Mouse (Mus musculus): ENCODE data around the gene D230025D16Rik.
A peak's percentile ranks its signal among the peaks of the same experiment; 100 is the strongest.
"Not testable (repeated sequence)": the region's sequence is repeated elsewhere in the genome, so short reads cannot be mapped to it uniquely, and the experiment has no call there.

The D230025D16Rik gene

DNA sequence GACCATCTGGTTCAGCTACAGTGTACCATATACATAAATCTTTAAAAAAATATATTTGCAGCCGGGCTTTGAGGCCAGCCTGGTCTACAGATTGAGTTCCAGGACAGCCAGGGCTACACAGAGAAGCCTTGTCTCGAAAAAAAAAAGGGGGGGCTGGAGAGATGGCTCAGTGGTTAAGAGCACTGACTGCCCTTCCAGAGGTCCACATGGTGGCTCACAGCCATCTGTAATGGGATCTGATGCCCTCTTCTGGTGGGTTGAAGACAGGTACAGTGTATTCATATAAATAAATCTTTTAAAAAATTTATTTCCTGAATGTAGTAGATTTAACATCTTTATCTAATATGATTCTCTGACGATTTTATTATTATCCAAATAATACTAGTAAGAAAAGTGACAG is 66.9 kb downstream of the D230025D16Rik start:
- not testable (repeated sequence) for DNase-seq (ENCODE audit: low spot score)

DNA sequence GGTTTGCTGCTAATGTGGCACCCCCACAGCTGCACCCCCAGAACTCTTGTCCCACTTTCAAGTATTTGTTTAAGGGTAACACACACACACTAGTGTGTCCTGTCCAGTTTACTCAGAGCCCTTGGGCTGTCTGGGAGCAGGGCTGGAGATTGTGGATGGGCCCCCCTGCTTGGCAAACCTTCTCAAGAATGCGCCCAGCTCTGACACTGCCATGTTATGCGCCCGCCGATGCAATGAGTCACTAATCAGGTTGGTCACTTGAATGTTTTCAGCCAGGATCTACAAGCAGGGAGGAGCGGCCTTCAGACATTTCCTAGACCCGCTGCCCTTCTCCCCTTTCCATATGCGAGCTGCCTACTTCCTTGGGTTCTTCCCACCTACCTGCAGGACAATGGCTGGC is 67.5 kb downstream of the D230025D16Rik start:
- no peak for DNase-seq (ENCODE audit: low spot score)

DNA sequence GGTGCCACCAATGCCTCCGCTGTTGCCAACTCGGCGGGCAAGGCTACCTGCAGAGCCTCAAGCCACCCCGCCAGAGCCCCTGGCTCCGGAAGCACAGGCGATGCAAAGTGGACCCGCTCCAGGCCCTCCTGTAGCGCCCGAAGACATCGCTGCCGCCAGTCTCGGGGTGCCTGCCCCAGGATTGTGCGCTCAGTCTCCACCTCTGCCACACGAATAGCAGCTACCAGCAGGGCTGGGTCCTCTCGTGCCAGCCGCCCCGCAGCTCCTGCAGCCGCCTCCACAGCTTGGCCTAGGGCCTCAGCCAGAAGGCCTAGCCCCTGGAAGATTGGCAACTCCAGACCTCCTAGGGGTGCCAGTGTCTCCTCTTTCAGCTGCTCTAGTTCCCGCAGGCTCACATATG is 68.5 kb downstream of the D230025D16Rik start:
- DNase-seq (ENCODE audit: low spot score) = no peak

DNA sequence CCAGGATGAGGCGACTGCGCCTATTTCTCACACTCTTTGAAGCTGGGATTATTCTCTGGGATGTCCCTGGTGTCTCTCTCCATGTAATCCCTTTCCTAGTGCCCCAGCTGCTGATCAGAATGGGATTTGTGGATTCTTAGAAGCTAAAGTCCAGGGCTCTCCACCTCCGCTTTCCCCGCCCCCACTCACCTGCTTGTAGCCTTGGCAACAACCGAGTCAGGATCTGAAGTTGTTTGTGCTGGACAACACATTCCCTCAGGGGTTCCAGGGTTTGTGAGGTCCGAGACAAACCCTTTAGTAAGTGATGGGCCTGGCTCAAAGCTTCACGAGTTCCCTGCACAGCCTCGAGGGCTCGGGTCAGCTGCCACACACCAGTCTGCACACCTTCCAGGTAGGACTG is 69.8 kb downstream of the D230025D16Rik start:
- no peak for DNase-seq (ENCODE audit: low spot score)

DNA sequence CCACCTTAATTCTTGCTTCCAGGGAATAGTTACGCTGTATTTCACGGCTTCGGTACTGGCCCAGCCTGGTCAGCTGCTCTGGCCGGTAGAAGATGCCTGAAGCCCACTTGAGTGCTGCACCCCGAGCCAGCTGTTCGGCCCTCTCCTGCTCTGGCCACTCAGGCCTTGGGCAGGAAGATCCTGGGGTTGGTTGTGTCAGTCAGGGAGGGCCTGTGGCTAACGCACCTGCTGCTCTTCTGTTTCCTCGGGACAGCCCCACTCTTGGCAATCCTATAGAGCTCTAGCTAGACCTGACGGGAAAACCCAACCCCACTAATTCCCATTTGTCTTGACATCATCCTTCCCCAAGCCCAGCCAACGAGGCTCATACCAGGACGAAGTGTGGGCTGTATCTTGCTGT is 70.3 kb downstream of the D230025D16Rik start:
- no peak for DNase-seq (ENCODE audit: low spot score)

DNA sequence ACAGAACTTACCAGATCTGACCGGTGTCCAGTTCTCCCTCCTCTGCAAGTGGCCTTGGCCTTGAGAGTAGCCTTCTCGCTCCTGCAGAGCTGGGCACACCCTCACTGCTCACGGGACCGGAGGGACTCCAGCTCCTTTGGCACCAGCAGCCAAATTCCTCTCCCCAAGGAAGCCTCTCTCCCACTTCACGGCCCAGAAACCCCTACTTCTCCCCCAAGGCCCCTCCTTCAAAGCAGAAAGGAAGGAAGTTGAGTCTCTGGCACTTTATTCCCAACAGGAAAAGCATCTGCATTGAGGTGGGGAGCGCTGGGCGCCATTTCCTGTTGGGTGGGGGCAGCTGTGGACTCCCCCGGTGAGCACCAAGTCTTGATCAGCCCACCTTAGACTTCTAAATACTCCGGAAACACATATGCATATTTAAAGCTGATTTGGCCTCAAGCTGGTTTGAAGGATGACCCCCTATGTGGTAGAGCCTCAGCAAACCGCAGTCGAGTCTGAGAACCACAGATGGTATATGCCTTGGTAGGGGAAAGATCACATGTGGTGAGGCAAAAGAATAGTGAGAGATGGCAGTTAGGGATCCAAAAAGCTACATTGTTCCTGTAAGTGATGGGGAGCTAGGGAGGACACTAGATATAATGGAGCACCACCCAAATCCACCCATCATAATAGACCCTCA is 71.1 kb downstream of the D230025D16Rik start, which contains the start of gene Exoc3l:
Exoc3l (minus strand) TSS at position 207 of the 679 bp plus-strand sequence.
- no peak for DNase-seq (ENCODE audit: low spot score)

DNA sequence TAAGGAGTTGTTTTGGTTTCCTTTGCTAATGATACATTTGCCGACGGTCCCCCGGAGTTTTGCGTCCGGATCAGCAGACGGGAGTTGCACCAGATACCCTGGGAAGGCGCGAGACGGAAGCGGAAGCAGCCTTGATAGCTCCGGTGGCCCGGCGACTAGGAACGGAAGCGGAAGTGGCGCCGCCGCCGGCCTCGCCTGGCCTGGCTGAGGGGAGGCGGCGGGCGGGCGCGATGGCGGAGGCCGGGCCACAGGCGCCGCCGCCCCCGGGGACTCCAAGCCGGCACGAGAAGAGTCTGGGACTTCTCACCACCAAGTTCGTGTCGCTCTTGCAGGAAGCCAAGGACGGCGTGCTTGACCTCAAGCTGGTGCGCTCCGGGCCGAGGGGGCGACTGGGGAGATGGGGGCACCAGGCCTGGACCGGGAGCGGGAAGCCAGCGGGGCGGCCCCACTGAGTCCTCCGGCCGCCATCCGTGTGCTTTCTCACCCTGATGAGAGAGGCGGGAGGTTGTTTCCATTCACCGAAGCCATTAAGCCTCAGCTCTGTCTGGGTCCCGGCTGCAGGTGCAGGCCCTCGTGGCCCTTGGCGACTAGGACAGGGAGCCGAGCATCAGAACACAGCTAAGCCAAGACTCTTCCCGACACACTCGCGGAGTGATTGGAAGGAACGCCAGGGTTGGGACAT is 72.7 kb downstream of the D230025D16Rik start, which contains the start of gene E2f4:
E2f4 (plus strand) TSS at position 153 of the 682 bp plus-strand sequence.
- peak; percentile 93 for DNase-seq (ENCODE audit: low spot score)

DNA sequence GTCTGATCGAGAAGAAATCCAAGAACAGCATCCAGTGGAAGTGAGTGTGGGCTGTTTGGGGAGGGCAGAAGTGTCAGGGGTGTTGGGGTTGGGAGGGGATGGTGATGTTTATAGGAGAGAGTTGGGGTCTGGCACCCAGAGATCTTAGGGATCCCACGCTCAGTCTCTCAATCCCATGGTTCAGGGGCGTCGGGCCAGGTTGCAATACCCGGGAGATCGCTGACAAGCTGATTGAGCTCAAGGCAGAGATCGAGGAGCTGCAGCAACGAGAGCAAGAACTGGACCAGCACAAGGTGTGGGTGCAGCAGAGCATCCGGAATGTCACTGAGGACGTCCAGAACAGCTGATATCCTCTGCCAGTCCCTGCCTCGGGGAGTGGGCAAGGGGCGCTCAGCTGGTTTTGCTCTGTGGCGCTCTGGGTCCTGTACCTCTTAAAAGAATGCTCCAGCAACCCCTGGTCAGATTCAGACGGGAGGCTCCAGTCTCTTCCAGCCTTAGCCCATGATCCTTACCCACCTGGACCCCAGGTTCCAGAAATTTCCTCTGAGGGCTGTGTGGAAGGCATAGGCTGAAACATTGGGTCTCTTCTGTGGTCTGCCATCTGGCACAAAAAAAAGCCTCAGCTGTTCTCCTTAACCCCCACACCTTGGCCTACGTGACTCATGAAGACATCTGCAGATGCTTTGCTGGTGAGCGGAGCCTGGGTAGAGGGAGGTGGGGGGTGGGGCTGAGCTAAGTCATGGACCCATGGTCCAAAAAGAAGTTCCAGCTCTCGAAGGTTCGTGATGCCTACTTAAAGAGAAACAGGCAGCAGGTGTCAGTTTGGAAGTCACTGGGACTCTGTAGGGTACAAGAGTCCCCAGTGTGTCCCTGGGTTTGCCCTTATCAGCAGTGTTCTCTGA is 73.7 kb downstream of the D230025D16Rik start:
- no peak for DNase-seq (ENCODE audit: low spot score)

DNA sequence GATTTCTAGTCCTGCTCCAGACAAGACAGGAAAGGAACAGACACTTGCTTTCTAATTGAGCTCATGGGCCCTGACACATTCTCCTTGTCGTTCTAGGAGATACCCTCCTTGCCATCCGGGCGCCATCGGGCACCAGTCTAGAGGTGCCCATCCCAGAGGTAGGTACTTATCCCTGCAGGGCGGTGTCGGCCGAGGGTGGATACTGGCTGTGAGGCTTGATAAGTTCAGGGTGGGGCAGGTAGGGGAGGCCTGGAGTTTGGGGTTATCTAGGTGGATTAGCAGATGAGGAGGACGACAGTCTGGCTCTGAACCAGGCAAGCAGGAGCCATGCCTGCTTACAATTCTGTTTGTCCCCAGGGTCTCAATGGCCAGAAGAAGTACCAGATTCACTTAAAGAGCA is 75.0 kb downstream of the D230025D16Rik start:
- no peak for DNase-seq (ENCODE audit: low spot score)

Data from layer of hippocampus, adult 11-12 months (tissue).